ENCODE assay signal across 8 mouse cellular contexts in genomic region chr8:105935863-105936603, GRCm38 (mm10). TPM values are rescaled to one million over a fixed set of nuclear protein-coding genes. Genes with fewer than 3 reads are reported as not detected.
DNase-seq lines count a peak whose midpoint lies in the region; ATAC-seq lines count a peak whose summit lies in the region.

No protein-coding gene starts in this region.

- no peak overlapping the region for H3K27ac ChIP-seq in neural tube, embryonic 11.5 days (ENCODE audit: low read depth, low read length)
- peak overlapping the region; percentile 79 for H3K27ac ChIP-seq in limb, embryonic 15.5 days

- H3K9me3 ChIP-seq in neural tube, embryonic 11.5 days (ENCODE audit: control insufficient read depth, low read length), result no peaks in the 10 kb centered on the region
- no peaks in the 10 kb centered on the region for H3K9me3 ChIP-seq in limb, embryonic 15.5 days

- ATAC-seq in neural tube, embryonic 11.5 days (ENCODE audit: insufficient read depth, low FRiP score, low TSS enrichment), result no peak
- no peak for ATAC-seq in limb, embryonic 15.5 days (ENCODE audit: insufficient number of reproducible peaks, low FRiP score, low TSS enrichment, low read depth)

- 27% methylated on average over 7 of the region's 7 CpGs for WGBS in neural tube, embryonic 11.5 days
- 23% methylated on average over 7 of the region's 7 CpGs for WGBS in limb, embryonic 15.5 days

- DNase-seq in cerebellum, adult 11 months, result peak; percentile 39
- no peak for DNase-seq in cerebellum, adult 18-20 months
- DNase-seq in neural tube, embryonic 11.5 days (ENCODE audit: low spot score), result peak; percentile 21
- no peak for DNase-seq in neural tube, embryonic 10.5 days (ENCODE audit: extremely low spot score, low spot score)
- no peak for DNase-seq in frontal cortex, postnatal 14 days (ENCODE audit: low spot score in 2 of 2)
- DNase-seq in right cerebral cortex, postnatal 25 days, result no peak
- DNase-seq in lung, postnatal 4 days, result no peak

- H3K4me3 ChIP-seq in neural tube, embryonic 11.5 days (ENCODE audit: low read depth, low read length), result peak overlapping the region; percentile 74
- peak overlapping the region; percentile 67 for H3K4me3 ChIP-seq in limb, embryonic 15.5 days

- H3K9ac ChIP-seq in neural tube, embryonic 11.5 days (ENCODE audit: low read length), result peak overlapping the region; percentile 73
- H3K9ac ChIP-seq in limb, embryonic 15.5 days, result peak overlapping the region; percentile 47; the same call in 1 of the 2 replicates

- H3K4me1 ChIP-seq in neural tube, embryonic 11.5 days (ENCODE audit: control insufficient read depth, insufficient read depth, low read length), result peaks cover 10% of the 10 kb centered on the region
- peaks cover 25% of the 10 kb centered on the region for H3K4me1 ChIP-seq in limb, embryonic 15.5 days

- H3K4me2 ChIP-seq in neural tube, embryonic 11.5 days (ENCODE audit: low read depth), result peak overlapping the region; percentile 97
- H3K4me2 ChIP-seq in limb, embryonic 15.5 days, result peak overlapping the region; percentile 93

- no peaks in the 10 kb centered on the region for H3K36me3 ChIP-seq in neural tube, embryonic 11.5 days (ENCODE audit: control insufficient read depth, insufficient read depth, low read length)
- H3K36me3 ChIP-seq in limb, embryonic 15.5 days, result peaks cover 41% of the 10 kb centered on the region

- H3K27me3 ChIP-seq in neural tube, embryonic 11.5 days (ENCODE audit: control insufficient read depth, insufficient read depth, low read length), result no peaks in the 10 kb centered on the region
- no peaks in the 10 kb centered on the region for H3K27me3 ChIP-seq in limb, embryonic 15.5 days

RNA-seq across cellular contexts. Expression of gene Psmb10, which starts 2.2 kb away (rescaled TPM):
- 28.5 and 30.2 TPM in 2 replicates for polyA plus RNA-seq in neural tube, embryonic 11.5 days (2014; fragmentation: Nextera tagmentation; extraction: Ambion mirVana)
- polyA plus RNA-seq in limb, embryonic 15.5 days (2015; fragmentation: Nextera tagmentation; extraction: Ambion mirVana), result 30.0 and 30.7 TPM in 2 replicates

RNA-seq across cellular contexts. Expression of gene Ctrl, which starts 2.4 kb away (rescaled TPM):
- polyA plus RNA-seq in neural tube, embryonic 11.5 days (2014; fragmentation: Nextera tagmentation; extraction: Ambion mirVana), result 1.1 TPM in 2 replicates
- 0.96 and 1.1 TPM in 2 replicates for polyA plus RNA-seq in limb, embryonic 15.5 days (2015; fragmentation: Nextera tagmentation; extraction: Ambion mirVana)

RNA-seq across cellular contexts. Expression of gene Lcat, which starts 7.1 kb away (rescaled TPM):
- 0.50 and 0.54 TPM in 2 replicates for polyA plus RNA-seq in neural tube, embryonic 11.5 days (2014; fragmentation: Nextera tagmentation; extraction: Ambion mirVana)
- polyA plus RNA-seq in limb, embryonic 15.5 days (2015; fragmentation: Nextera tagmentation; extraction: Ambion mirVana), result 3.1 and 3.2 TPM in 2 replicates

RNA-seq across cellular contexts. Expression of gene Slc12a4, which starts 29.9 kb away (rescaled TPM):
- 10.3 and 13.0 TPM in 2 replicates for polyA plus RNA-seq in neural tube, embryonic 11.5 days (2014; fragmentation: Nextera tagmentation; extraction: Ambion mirVana)
- 57.6 and 62.7 TPM in 2 replicates for polyA plus RNA-seq in limb, embryonic 15.5 days (2015; fragmentation: Nextera tagmentation; extraction: Ambion mirVana)

RNA-seq across cellular contexts. Expression of gene Pskh1, which starts 35.8 kb away (rescaled TPM):
- 18.1 and 20.4 TPM in 2 replicates for polyA plus RNA-seq in neural tube, embryonic 11.5 days (2014; fragmentation: Nextera tagmentation; extraction: Ambion mirVana)
- polyA plus RNA-seq in limb, embryonic 15.5 days (2015; fragmentation: Nextera tagmentation; extraction: Ambion mirVana), result 36.1 and 38.6 TPM in 2 replicates

Comparison
In these comparisons a context has a peak if more than half of its experiments do, and no peak if none do; other contexts are left out.
1. DNase-seq: peak in cerebellum, adult 11 months (single experiment) and neural tube, embryonic 11.5 days (single experiment); none in cerebellum, adult 18-20 months (0 of 2), neural tube, embryonic 10.5 days (single experiment), frontal cortex, postnatal 14 days (0 of 2), right cerebral cortex, postnatal 25 days (single experiment) and lung, postnatal 4 days (0 of 2).